Mouse (Mus musculus) liver, embryonic 14.5 days (tissue): ENCODE data around the gene 1700123O20Rik. TPM values are rescaled to one million over a fixed set of nuclear protein-coding genes. Genes with fewer than 3 reads are reported as not detected.

ENCODE experiments used
- ATAC-seq: fragments of 200-750 bp; cut with Nextera tagmentation; 2 replicates; pipeline ENCODE4 v1.8.0; 2017; ENCODE audit warnings: moderate number of reproducible peaks, mild to moderate bottlenecking, moderate library complexity; ENCODE audit not compliant: insufficient read depth
- DNase-seq, 3 experiments: peaks; one replicate each; pipeline ENCODE4 v3.0.0-alpha.2; 2012 to 2013; ENCODE audit warnings: low read depth in 3 of 3, low spot score in 3 of 3
- H3K27ac ChIP-seq: fragments of 300-500 bp; sonication (generic); 2 replicates; pipeline ENCODE4 v1.5.1; 2014; ENCODE audit warnings: moderate library complexity, mild to moderate bottlenecking, control low read depth, inconsistent platforms
- H3K27me3 ChIP-seq: fragments of 300-500 bp; sonication (generic); 2 replicates; pipeline ENCODE4 v1.6.1; 2014; ENCODE audit warnings: mild to moderate bottlenecking, low read length, moderate library complexity; ENCODE audit not compliant: control insufficient read depth, insufficient read depth
- H3K36me3 ChIP-seq: fragments of 300-500 bp; sonication (generic); replicated peaks from 2 replicates; pipeline ENCODE4 v1.6.1; 2014; ENCODE audit warnings: low read depth; ENCODE audit not compliant: control insufficient read depth, insufficient read depth
- H3K4me1 ChIP-seq, 2 experiments: fragments of 200-500 bp in 1 of 2; fragments of 300-500 bp in 1 of 2; sonication (generic) in 1 of 2; replicated peaks; 2 replicates each; pipeline ENCODE4 v1.6.1; 2012 to 2014; ENCODE audit warnings: antibody characterized with exemption in 1 of 2, inconsistent platforms in 1 of 2, low read length in 1 of 2; ENCODE audit not compliant: control insufficient read depth in 2 of 2, insufficient read depth in 2 of 2
- H3K4me2 ChIP-seq: fragments of 300-500 bp; sonication (generic); 2 replicates; pipeline ENCODE4 v1.6.1; 2014; ENCODE audit warnings: low read depth, mild to moderate bottlenecking, control low read depth, moderate library complexity
- H3K4me3 ChIP-seq, 2 experiments: fragments of 200-500 bp in 1 of 2; fragments of 300-500 bp in 1 of 2; sonication (generic) in 1 of 2; 2 replicates each; pipeline ENCODE4 v1.5.1; 2012 to 2014; ENCODE audit warnings: low read depth in 2 of 2, low read length in 2 of 2, mild to moderate bottlenecking in 2 of 2, control low read depth in 1 of 2, inconsistent platforms in 1 of 2, moderate library complexity in 1 of 2; ENCODE audit not compliant: insufficient read depth in 1 of 2
- H3K9ac ChIP-seq: fragments of 300-500 bp; sonication (generic); replicated peaks from 2 replicates; pipeline ENCODE4 v1.6.1; 2014; ENCODE audit warnings: mild to moderate bottlenecking, control low read depth, moderate library complexity
- H3K9me3 ChIP-seq: fragments of 300-500 bp; sonication (generic); 2 replicates; pipeline ENCODE4 v1.6.1; 2016; ENCODE audit warnings: low read length, mixed read lengths; ENCODE audit not compliant: control insufficient read depth
- CTCF ChIP-seq: IDR thresholded peaks from 2 replicates; pipeline ENCODE4 v1.5.1; 2016; ENCODE audit warnings: antibody characterized with exemption, low read depth, control low read depth
- EP300 ChIP-seq: IDR thresholded peaks from 2 replicates; pipeline ENCODE4 v1.6.1; 2016; ENCODE audit warnings: antibody characterized with exemption, low read depth
- WGBS: fragments of 180-500 bp; shearing (Covaris S2); extraction: QIAGEN DNeasy Blood & Tissue Kit; methylation state at CpG from one replicate; pipeline ENCODE4 v1.1.7; 2014; ENCODE audit not compliant: insufficient replicate concordance; 5-methylcytosine and 5-hydroxymethylcytosine counted together
- microRNA-seq: library from miRNA; unstranded; fragments of <30 nt; microRNA quantifications from one replicate; pipeline ENCODE4, GENCODE M21; 2016
- polyA plus RNA-seq, 2 experiments: library from polyadenylated mRNA; depleted of rRNA in 1 of 2; stranded (reverse) in 1 of 2; unstranded in 1 of 2; fragments of >200 nt; fragmentation: Nextera tagmentation in 1 of 2; extraction: Ambion mirVana in 1 of 2; gene quantifications; 2 replicates each; pipeline versions ENCODE4 v1.2.1 to v1.2.3; 2012 to 2014

1700123O20Rik gene
- polyA plus RNA-seq, 2 experiments: 33.6 to 39.9 TPM

- no peaks in the 10 kb centered on the region for H3K4me1 ChIP-seq
- TF ChIP-seq EP300: no peak
- TF ChIP-seq CTCF: no peak
- no peak for ATAC-seq
- WGBS: 63% methylated on average over 14 of the region's 14 CpGs
- H3K27ac ChIP-seq: no peak overlapping the region
- H3K4me2 ChIP-seq: no peak overlapping the region
- no peak overlapping the region for H3K4me3 ChIP-seq
- H3K9ac ChIP-seq: no peak overlapping the region
- H3K27me3 ChIP-seq: no peaks in the 10 kb centered on the region
- no peaks in the 10 kb centered on the region for H3K9me3 ChIP-seq
- no peaks in the 10 kb centered on the region for H3K36me3 ChIP-seq
- DNase-seq: no peak
Measured at GRCm38 (mm10) chr14:54736555-54737552, 50.8 kb downstream of the 1700123O20Rik start.

GRCm38 (mm10) chr14:54737634-54738033, 51.6 kb downstream of the 1700123O20Rik start:
- H3K4me2 ChIP-seq: no peak overlapping the region

More at GRCm38 (mm10) chr14:54737634-54738033, 51.6 kb downstream of the 1700123O20Rik start:
- Histone ChIP-seq H3K4me1 (peaks cover 0 to 2% of the 10 kb centered on the region in 2 experiments; a peak in 1 of 4 replicates), H3K36me3 (no peaks in the 10 kb centered on the region), H3K4me3 (no peak overlapping the region), H3K9ac (no peak overlapping the region), H3K27ac (no peak overlapping the region), H3K9me3 (no peaks in the 10 kb centered on the region), H3K27me3 (no peaks in the 10 kb centered on the region)
- no peak for DNase-seq
- TF ChIP-seq CTCF (no peak), EP300 (no peak)
- no peak for ATAC-seq
- WGBS: 81% methylated on average over 10 of the region's 10 CpGs

Small RNAs within 50 kb of the gene (microRNA-seq; reads per million reads assigned to microRNA genes)
- gene Mir6948: not detected

Other genes with a start within 250 kb of the 1700123O20Rik start
- 12.8 and 12.9 TPM in 2 replicates for gene Lrp10, start 222.1 kb upstream of the 1700123O20Rik start, polyA plus RNA-seq (2012; rRNA removed)
- gene Lrp10, start 222.1 kb upstream of the 1700123O20Rik start, polyA plus RNA-seq (2014; fragmentation: Nextera tagmentation; extraction: Ambion mirVana): 11.1 and 17.2 TPM in 2 replicates
- 0.09 and 0.12 TPM in 2 replicates for gene Rem2, start 210.1 kb upstream of the 1700123O20Rik start, polyA plus RNA-seq (2012; rRNA removed)
- gene Rem2, start 210.1 kb upstream of the 1700123O20Rik start, polyA plus RNA-seq (2014; fragmentation: Nextera tagmentation; extraction: Ambion mirVana): 0.05 TPM in 1 of 2 replicates, not detected in the other
- gene Prmt5, start 168.7 kb upstream of the 1700123O20Rik start, polyA plus RNA-seq (2012; rRNA removed): 23.1 and 24.5 TPM in 2 replicates
- gene Prmt5, start 168.7 kb upstream of the 1700123O20Rik start, polyA plus RNA-seq (2014; fragmentation: Nextera tagmentation; extraction: Ambion mirVana): 26.8 and 28.5 TPM in 2 replicates
- 16.5 and 24.2 TPM in 2 replicates for gene Haus4, start 131.6 kb upstream of the 1700123O20Rik start, polyA plus RNA-seq (2012; rRNA removed)
- gene Haus4, start 131.6 kb upstream of the 1700123O20Rik start, polyA plus RNA-seq (2014; fragmentation: Nextera tagmentation; extraction: Ambion mirVana): 31.6 and 33.7 TPM in 2 replicates
- 3.7 TPM in 2 replicates for gene Ajuba, start 108.7 kb upstream of the 1700123O20Rik start, polyA plus RNA-seq (2012; rRNA removed)
- gene Ajuba, start 108.7 kb upstream of the 1700123O20Rik start, polyA plus RNA-seq (2014; fragmentation: Nextera tagmentation; extraction: Ambion mirVana): 1.0 and 1.8 TPM in 2 replicates
- gene 4931414P19Rik, start 80.2 kb upstream of the 1700123O20Rik start, polyA plus RNA-seq (2012; rRNA removed): 2.2 and 4.3 TPM in 2 replicates
- 1.1 and 1.9 TPM in 2 replicates for gene 4931414P19Rik, start 80.2 kb upstream of the 1700123O20Rik start, polyA plus RNA-seq (2014; fragmentation: Nextera tagmentation; extraction: Ambion mirVana)
- 95.4 and 111 TPM in 2 replicates for gene Psmb5, start 68.2 kb upstream of the 1700123O20Rik start, polyA plus RNA-seq (2012; rRNA removed)
- gene Psmb5, start 68.2 kb upstream of the 1700123O20Rik start, polyA plus RNA-seq (2014; fragmentation: Nextera tagmentation; extraction: Ambion mirVana): 205 and 223 TPM in 2 replicates
- gene Psmb11, start 64.8 kb upstream of the 1700123O20Rik start, polyA plus RNA-seq (2012; rRNA removed): not detected in 2 replicates
- 0.03 TPM in 1 of 2 replicates, not detected in the other for gene Psmb11, start 64.8 kb upstream of the 1700123O20Rik start, polyA plus RNA-seq (2014; fragmentation: Nextera tagmentation; extraction: Ambion mirVana)
- not detected in 2 replicates for gene Gm17606, start 45.3 kb upstream of the 1700123O20Rik start, polyA plus RNA-seq (2012; rRNA removed)
- gene Gm17606, start 45.3 kb upstream of the 1700123O20Rik start, polyA plus RNA-seq (2014; fragmentation: Nextera tagmentation; extraction: Ambion mirVana): not detected in 2 replicates
- gene Cdh24, start 44.9 kb upstream of the 1700123O20Rik start, polyA plus RNA-seq (2012; rRNA removed): 1.4 and 1.6 TPM in 2 replicates
- gene Cdh24, start 44.9 kb upstream of the 1700123O20Rik start, polyA plus RNA-seq (2014; fragmentation: Nextera tagmentation; extraction: Ambion mirVana): 0.08 and 0.13 TPM in 2 replicates
- gene Acin1, start 715 bp downstream of the 1700123O20Rik start, polyA plus RNA-seq (2012; rRNA removed): 43.5 and 64.5 TPM in 2 replicates
- 43.2 and 47.9 TPM in 2 replicates for gene Acin1, start 715 bp downstream of the 1700123O20Rik start, polyA plus RNA-seq (2014; fragmentation: Nextera tagmentation; extraction: Ambion mirVana)
- 0.01 and 0.03 TPM in 2 replicates for gene Gm29776, start 12.6 kb downstream of the 1700123O20Rik start, polyA plus RNA-seq (2012; rRNA removed)
- 0.06 TPM in 1 of 2 replicates, not detected in the other for gene Gm29776, start 12.6 kb downstream of the 1700123O20Rik start, polyA plus RNA-seq (2014; fragmentation: Nextera tagmentation; extraction: Ambion mirVana)
- 5.4 and 6.3 TPM in 2 replicates for gene Cebpe, start 26.0 kb downstream of the 1700123O20Rik start, polyA plus RNA-seq (2012; rRNA removed)
- gene Cebpe, start 26.0 kb downstream of the 1700123O20Rik start, polyA plus RNA-seq (2014; fragmentation: Nextera tagmentation; extraction: Ambion mirVana): 4.3 and 5.1 TPM in 2 replicates
- 3.3 and 3.6 TPM in 2 replicates for gene Slc7a8, start 95.7 kb downstream of the 1700123O20Rik start, polyA plus RNA-seq (2012; rRNA removed)
- 3.7 and 3.9 TPM in 2 replicates for gene Slc7a8, start 95.7 kb downstream of the 1700123O20Rik start, polyA plus RNA-seq (2014; fragmentation: Nextera tagmentation; extraction: Ambion mirVana)
- gene Rnf212b, start 127.9 kb downstream of the 1700123O20Rik start, polyA plus RNA-seq (2012; rRNA removed): not detected in 2 replicates
- not detected in 2 replicates for gene Rnf212b, start 127.9 kb downstream of the 1700123O20Rik start, polyA plus RNA-seq (2014; fragmentation: Nextera tagmentation; extraction: Ambion mirVana)
- gene Homez, start 184.7 kb downstream of the 1700123O20Rik start, polyA plus RNA-seq (2012; rRNA removed): 0.78 and 0.96 TPM in 2 replicates
- gene Homez, start 184.7 kb downstream of the 1700123O20Rik start, polyA plus RNA-seq (2014; fragmentation: Nextera tagmentation; extraction: Ambion mirVana): 1.8 TPM in 2 replicates
- 1.9 and 2.6 TPM in 2 replicates for gene Ppp1r3e, start 191.3 kb downstream of the 1700123O20Rik start, polyA plus RNA-seq (2012; rRNA removed)
- 0.45 and 0.52 TPM in 2 replicates for gene Ppp1r3e, start 191.3 kb downstream of the 1700123O20Rik start, polyA plus RNA-seq (2014; fragmentation: Nextera tagmentation; extraction: Ambion mirVana)
- gene Bcl2l2, start 197.2 kb downstream of the 1700123O20Rik start, polyA plus RNA-seq (2012; rRNA removed): 3.8 and 4.9 TPM in 2 replicates
- 0.47 and 0.51 TPM in 2 replicates for gene Bcl2l2, start 197.2 kb downstream of the 1700123O20Rik start, polyA plus RNA-seq (2014; fragmentation: Nextera tagmentation; extraction: Ambion mirVana)
- gene Gm20521, start 197.2 kb downstream of the 1700123O20Rik start, polyA plus RNA-seq (2012; rRNA removed): 0.03 and 0.06 TPM in 2 replicates
- not detected in 2 replicates for gene Gm20521, start 197.2 kb downstream of the 1700123O20Rik start, polyA plus RNA-seq (2014; fragmentation: Nextera tagmentation; extraction: Ambion mirVana)
- gene Pabpn1, start 206.3 kb downstream of the 1700123O20Rik start, polyA plus RNA-seq (2012; rRNA removed): 98.8 and 110 TPM in 2 replicates
- gene Pabpn1, start 206.3 kb downstream of the 1700123O20Rik start, polyA plus RNA-seq (2014; fragmentation: Nextera tagmentation; extraction: Ambion mirVana): 47.1 and 51.7 TPM in 2 replicates
- 4.2 and 5.1 TPM in 2 replicates for gene Slc22a17, start 226.9 kb downstream of the 1700123O20Rik start, polyA plus RNA-seq (2012; rRNA removed)
- 0.79 and 0.96 TPM in 2 replicates for gene Slc22a17, start 226.9 kb downstream of the 1700123O20Rik start, polyA plus RNA-seq (2014; fragmentation: Nextera tagmentation; extraction: Ambion mirVana)
- 0.54 and 0.69 TPM in 2 replicates for gene Efs, start 239.9 kb downstream of the 1700123O20Rik start, polyA plus RNA-seq (2012; rRNA removed)
- 0.23 and 0.39 TPM in 2 replicates for gene Efs, start 239.9 kb downstream of the 1700123O20Rik start, polyA plus RNA-seq (2014; fragmentation: Nextera tagmentation; extraction: Ambion mirVana)
- gene Il25, start 246.5 kb downstream of the 1700123O20Rik start, polyA plus RNA-seq (2012; rRNA removed): not detected in 2 replicates
- not detected in 2 replicates for gene Il25, start 246.5 kb downstream of the 1700123O20Rik start, polyA plus RNA-seq (2014; fragmentation: Nextera tagmentation; extraction: Ambion mirVana)